Mouse (Mus musculus) erythroblast, embryonic 14.5 days (primary cell): ENCODE data around the gene Olfr913. TPM values are rescaled to one million over a fixed set of nuclear protein-coding genes. Genes with fewer than 3 reads are reported as not detected.

Source experiments
- H3K27me3 ChIP-seq: 2 replicates; pipeline ENCODE4 v1.6.1; 2012; ENCODE audit warnings: inconsistent platforms; ENCODE audit not compliant: control insufficient read depth
- H3K36me3 ChIP-seq: 2 replicates; pipeline ENCODE4 v1.6.1; 2012; ENCODE audit warnings: mild to moderate bottlenecking, inconsistent platforms; ENCODE audit not compliant: control insufficient read depth
- H3K4me1 ChIP-seq: 2 replicates; pipeline ENCODE4 v1.6.1; 2012; ENCODE audit warnings: inconsistent platforms; ENCODE audit not compliant: control insufficient read depth
- H3K4me3 ChIP-seq: replicated peaks from 2 replicates; pipeline ENCODE3; 2012; ENCODE audit warnings: moderate library complexity, mild to moderate bottlenecking, inconsistent platforms
- H3K9me3 ChIP-seq: 2 replicates; pipeline ENCODE4 v1.6.1; 2012; ENCODE audit warnings: low read length, inconsistent platforms, mixed read lengths; ENCODE audit not compliant: control insufficient read depth
- GATA1 ChIP-seq: IDR thresholded peaks from 2 replicates; pipeline ENCODE4 v1.6.1; 2012; ENCODE audit warnings: low read length, inconsistent platforms, mixed read lengths
- TAL1 ChIP-seq: IDR thresholded peaks from 3 replicates; pipeline ENCODE4 v1.6.1; 2012; ENCODE audit warnings: low read length, inconsistent platforms, mixed read lengths
- polyA plus RNA-seq: library from polyadenylated mRNA; stranded (reverse); fragments of >175 nt; gene quantifications from 2 replicates; pipeline ENCODE4 v1.2.3, GENCODE M21; 2012

Gene Olfr913
- polyA plus RNA-seq: not detected in 2 replicates

DNA sequence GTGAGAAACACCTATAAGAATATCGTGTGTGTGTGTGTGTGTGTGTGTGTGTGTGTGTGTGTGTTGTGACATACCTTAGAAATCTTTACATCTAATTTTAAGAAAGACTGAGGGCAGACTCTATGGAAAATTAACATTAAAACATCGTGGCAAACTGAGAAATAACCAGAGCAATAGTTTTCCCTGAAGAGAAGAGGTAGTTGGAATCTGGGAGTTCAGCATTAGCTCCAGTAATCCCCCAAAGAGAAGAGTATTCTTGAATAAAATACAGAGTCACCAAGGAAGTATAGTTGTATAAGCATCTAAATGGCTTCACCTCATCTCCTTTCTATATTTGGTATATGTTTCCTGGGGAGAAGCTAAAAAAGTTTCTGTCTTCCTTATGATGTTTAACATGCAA lies at the start of gene Olfr913:
Olfr913 (plus strand) TSS at position 301 of the 400 bp plus-strand sequence.
- Histone ChIP-seq H3K4me3 (no peak within 1 kb of the TSS), H3K4me1 (no peaks in the 10 kb centered on the region), H3K27me3 (no peaks in the 10 kb centered on the region), H3K36me3 (no peaks in the 10 kb centered on the region), H3K9me3 (no peaks in the 10 kb centered on the region)
- TF ChIP-seq GATA1 (no peak), TAL1 (no peak)

GRCm38 (mm10) chr9:38579878-38580277 lies 12.7 kb upstream of the Olfr913 start, which contains the start of gene Olfr912:
Gene Olfr912 (plus strand): TSS chr9:38580178.
- TF ChIP-seq GATA1 (no peak), TAL1 (no peak)
- no peaks in the 10 kb centered on the region for H3K4me1 ChIP-seq
- H3K36me3 ChIP-seq: no peaks in the 10 kb centered on the region
- H3K9me3 ChIP-seq: no peaks in the 10 kb centered on the region
- H3K4me3 ChIP-seq: no peak within 1 kb of the TSS
- no peaks in the 10 kb centered on the region for H3K27me3 ChIP-seq

DNA sequence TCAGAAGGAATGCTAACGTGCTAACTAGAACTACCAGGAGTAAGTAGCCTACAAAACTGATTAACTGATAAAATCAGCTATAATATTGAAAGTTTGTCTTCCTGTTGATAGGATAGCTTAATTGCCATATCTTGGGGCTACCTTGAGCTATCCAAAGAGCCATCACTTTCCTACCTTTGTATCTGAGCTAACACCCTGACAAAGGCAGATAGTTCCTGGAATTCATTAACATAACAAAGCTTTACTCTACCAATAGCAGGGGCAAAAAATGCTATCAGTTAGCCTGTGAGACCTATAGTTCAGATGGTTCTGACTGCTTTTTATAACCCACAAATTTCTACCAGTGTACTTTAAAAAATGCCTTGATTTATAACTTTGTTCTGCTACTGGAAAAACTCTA lies 1.5 kb upstream of the Olfr913 start:
- H3K27me3 ChIP-seq: no peaks in the 10 kb centered on the region
- no peaks in the 10 kb centered on the region for H3K36me3 ChIP-seq
- no peaks in the 10 kb centered on the region for H3K9me3 ChIP-seq

DNA sequence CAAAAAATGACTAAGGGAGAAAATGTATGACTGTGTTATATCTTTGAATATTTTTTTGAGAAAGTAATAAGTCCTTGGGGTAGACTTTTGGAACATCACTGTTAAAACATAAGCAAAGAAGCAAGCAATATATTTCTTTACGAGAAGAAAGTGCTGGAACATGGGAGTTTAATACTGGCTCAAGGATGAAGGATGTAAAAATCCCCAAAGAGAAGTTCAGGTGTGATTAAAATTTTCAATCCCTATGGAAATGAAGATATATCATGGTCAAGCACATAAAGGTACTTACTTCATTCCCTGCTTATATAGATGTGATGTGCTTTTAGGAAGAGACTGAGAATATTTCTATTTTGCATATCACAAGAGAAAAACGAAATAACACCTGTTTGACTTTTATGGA lies 12.2 kb downstream of the Olfr913 start, which contains the start of gene Olfr914:
Olfr914 (plus strand) TSS at position 301 of the 400 bp plus-strand sequence.
- H3K4me3 ChIP-seq: no peak within 1 kb of the TSS
- H3K36me3 ChIP-seq: no peaks in the 10 kb centered on the region
- no peaks in the 10 kb centered on the region for H3K4me1 ChIP-seq
- H3K9me3 ChIP-seq: no peaks in the 10 kb centered on the region
- no peak for TF ChIP-seq GATA1
- no peak for TF ChIP-seq TAL1
- no peaks in the 10 kb centered on the region for H3K27me3 ChIP-seq

More for the DNA sequence above, 1.5 kb upstream of the Olfr913 start:
- TF ChIP-seq GATA1 (no peak), TAL1 (no peak)
- Histone ChIP-seq H3K4me1 (no peaks in the 10 kb centered on the region), H3K4me3 (no peak overlapping the region)

- Histone ChIP-seq H3K4me1 (no peaks in the 10 kb centered on the region), H3K36me3 (no peaks in the 10 kb centered on the region), H3K27me3 (no peaks in the 10 kb centered on the region), H3K4me3 (no peak overlapping the region), H3K9me3 (peaks cover 2% of the 10 kb centered on the region; the same call in 1 of the 2 replicates)
- TF ChIP-seq GATA1: no peak
- no peak for TF ChIP-seq TAL1
Measured at GRCm38 (mm10) chr9:38632406-38632805, 39.8 kb downstream of the Olfr913 start.

Other genes starting within 250 kb of the Olfr913 start
- not detected in 2 replicates for gene Olfr898, start 244.3 kb upstream of the Olfr913 start, polyA plus RNA-seq
- not detected in 2 replicates for gene Olfr250, start 225.9 kb upstream of the Olfr913 start, polyA plus RNA-seq
- not detected in 2 replicates for gene Olfr251, start 215.7 kb upstream of the Olfr913 start, polyA plus RNA-seq
- gene Olfr147, start 191.1 kb upstream of the Olfr913 start, polyA plus RNA-seq: not detected in 2 replicates
- not detected in 2 replicates for gene Olfr901, start 163.3 kb upstream of the Olfr913 start, polyA plus RNA-seq
- gene Olfr902, start 145.1 kb upstream of the Olfr913 start, polyA plus RNA-seq: not detected in 2 replicates
- not detected in 2 replicates for gene Olfr904, start 129.6 kb upstream of the Olfr913 start, polyA plus RNA-seq
- gene Olfr905, start 121.7 kb upstream of the Olfr913 start, polyA plus RNA-seq: not detected in 2 replicates
- 0.01 TPM in 1 of 2 replicates, not detected in the other for gene Olfr906, start 105.7 kb upstream of the Olfr913 start, polyA plus RNA-seq
- not detected in 2 replicates for gene Olfr907, start 97.0 kb upstream of the Olfr913 start, polyA plus RNA-seq
- not detected in 2 replicates for gene Olfr911-ps1, start 71.2 kb upstream of the Olfr913 start, polyA plus RNA-seq
- gene Olfr910, start 54.9 kb upstream of the Olfr913 start, polyA plus RNA-seq: not detected in 2 replicates
- gene Olfr912, start 12.6 kb upstream of the Olfr913 start, polyA plus RNA-seq: 0.01 TPM in 1 of 2 replicates, not detected in the other
- not detected in 2 replicates for gene Olfr914, start 12.3 kb downstream of the Olfr913 start, polyA plus RNA-seq
- not detected in 2 replicates for gene Olfr916, start 67.1 kb downstream of the Olfr913 start, polyA plus RNA-seq
- not detected in 2 replicates for gene Olfr917, start 73.1 kb downstream of the Olfr913 start, polyA plus RNA-seq
- gene Olfr918, start 81.8 kb downstream of the Olfr913 start, polyA plus RNA-seq: not detected in 2 replicates
- not detected in 2 replicates for gene Olfr919, start 110.9 kb downstream of the Olfr913 start, polyA plus RNA-seq
- gene Vwa5a, start 125.5 kb downstream of the Olfr913 start, polyA plus RNA-seq: 0.02 and 0.08 TPM in 2 replicates
- gene Olfr920, start 159.5 kb downstream of the Olfr913 start, polyA plus RNA-seq: not detected in 2 replicates
- not detected in 2 replicates for gene Olfr921, start 180.3 kb downstream of the Olfr913 start, polyA plus RNA-seq
- gene Olfr922, start 221.9 kb downstream of the Olfr913 start, polyA plus RNA-seq: not detected in 2 replicates
- 0.04 TPM in 1 of 2 replicates, not detected in the other for gene Olfr923, start 233.8 kb downstream of the Olfr913 start, polyA plus RNA-seq